Mouse (Mus musculus): ENCODE results near the gene Tcp11l1. TPM values are rescaled to one million over a fixed set of nuclear protein-coding genes. Genes with fewer than 3 reads are reported as not detected.

The Tcp11l1 gene
- polyA plus RNA-seq, 1 experiment from 2014 or later: 31.4 TPM

DNA sequence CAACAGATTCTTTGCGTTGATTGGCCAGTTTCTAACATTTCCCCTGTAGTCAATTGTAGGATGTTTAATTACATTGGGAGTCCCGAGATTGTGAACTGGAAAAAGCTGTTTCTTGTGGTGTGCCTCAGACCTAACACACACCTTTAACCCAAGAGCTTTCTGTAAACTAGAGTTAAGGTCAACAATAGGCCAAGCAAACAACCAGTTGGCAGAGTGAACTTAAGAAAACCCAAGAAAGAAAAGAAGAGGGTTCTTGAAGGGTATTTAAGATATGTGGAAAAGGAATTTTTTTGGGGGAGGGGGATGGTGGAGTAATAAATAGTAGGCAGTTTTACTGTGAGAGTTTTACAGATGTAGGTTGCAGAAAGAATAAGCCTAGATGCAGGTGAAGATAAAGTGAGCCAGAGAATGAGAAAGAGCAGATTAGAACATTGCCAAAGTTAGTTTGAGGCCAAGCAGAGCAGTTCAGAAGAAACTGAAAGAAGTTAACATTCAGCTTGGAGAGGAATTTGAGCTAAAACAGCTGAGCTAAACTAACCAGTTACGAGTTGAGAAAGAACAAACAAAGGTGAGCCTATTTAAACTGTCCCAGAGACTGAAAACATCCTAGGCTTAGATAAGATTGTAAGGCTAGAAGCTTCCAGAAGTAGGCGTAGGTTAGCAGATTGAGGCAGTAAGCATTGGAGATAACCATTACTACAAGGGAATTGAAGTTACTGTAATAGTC is 95.8 kb downstream of the Tcp11l1 start:
- ATAC-seq (ENCODE audit: low FRiP score, low TSS enrichment): no peak
- Histone ChIP-seq H3K9me3 (ENCODE audit: low read length) (no peaks in the 10 kb centered on the region), H3K36me3 (ENCODE audit: insufficient read depth, low read length) (peaks cover 20% of the 10 kb centered on the region; the same call in 1 of the 2 replicates), H3K4me3 (ENCODE audit: low read length) (no peak overlapping the region), H3K9ac (replicated peaks; ENCODE audit: low read length) (no peak overlapping the region), H3K4me1 (ENCODE audit: insufficient read depth, low read length) (no peaks in the 10 kb centered on the region), H3K4me2 (replicated peaks; ENCODE audit: low read depth, low read length) (no peak overlapping the region), H3K27me3 (ENCODE audit: insufficient read depth, low read length) (no peaks in the 10 kb centered on the region), H3K27ac (ENCODE audit: low read length) (no peak overlapping the region)
- 84% methylated on average over 4 of the region's 4 CpGs for WGBS

DNA sequence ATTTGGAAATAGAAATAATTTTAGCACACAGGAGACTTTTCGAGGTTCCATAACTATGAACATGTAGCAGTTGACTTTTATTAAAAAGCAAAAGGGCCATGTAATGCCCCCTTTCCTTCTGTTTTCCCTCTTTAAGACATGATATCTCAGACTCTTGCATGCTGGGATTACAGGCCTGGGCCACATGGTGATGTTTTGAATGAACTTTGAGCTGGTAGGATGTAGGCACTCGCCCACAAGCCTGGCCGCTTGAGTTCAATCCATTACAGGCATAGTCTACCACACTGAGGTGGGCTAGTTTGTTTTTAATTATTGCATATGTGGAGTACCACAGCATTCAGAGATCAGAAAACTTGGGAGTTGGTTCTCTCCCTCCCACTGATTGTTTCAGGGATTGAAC is 97.2 kb downstream of the Tcp11l1 start:
- Histone ChIP-seq H3K4me2 (replicated peaks; ENCODE audit: low read depth, low read length) (no peak overlapping the region), H3K9ac (replicated peaks; ENCODE audit: low read length) (no peak overlapping the region), H3K27ac (ENCODE audit: low read length) (no peak overlapping the region), H3K27me3 (ENCODE audit: insufficient read depth, low read length) (no peaks in the 10 kb centered on the region), H3K4me1 (ENCODE audit: insufficient read depth, low read length) (no peaks in the 10 kb centered on the region), H3K4me3 (ENCODE audit: low read length) (no peak overlapping the region), H3K9me3 (ENCODE audit: low read length) (no peaks in the 10 kb centered on the region), H3K36me3 (ENCODE audit: insufficient read depth, low read length) (peaks cover 21% of the 10 kb centered on the region; the same call in 1 of the 2 replicates)
- WGBS: 92% methylated on average over 3 of the region's 3 CpGs
- no peak for ATAC-seq (ENCODE audit: low FRiP score, low TSS enrichment)

Other genes starting within 250 kb of the Tcp11l1 start
- 11.4 and 12.1 TPM in 2 replicates for gene Hipk3, start 217.7 kb downstream of the Tcp11l1 start, polyA plus RNA-seq (2015; fragmentation: Nextera tagmentation; extraction: Ambion mirVana)
- 62.9 and 74.6 TPM in 2 replicates for gene Cstf3, start 121.6 kb downstream of the Tcp11l1 start, polyA plus RNA-seq (2015; fragmentation: Nextera tagmentation; extraction: Ambion mirVana)
- 0.19 TPM in 1 of 2 replicates, not detected in the other for gene Pin1rt1, start 4.2 kb upstream of the Tcp11l1 start, polyA plus RNA-seq (2015; fragmentation: Nextera tagmentation; extraction: Ambion mirVana)
- 24.2 and 26.1 TPM in 2 replicates for gene Depdc7, start 30.7 kb upstream of the Tcp11l1 start, polyA plus RNA-seq (2015; fragmentation: Nextera tagmentation; extraction: Ambion mirVana)
- gene Qser1, start 104.6 kb upstream of the Tcp11l1 start, polyA plus RNA-seq (2015; fragmentation: Nextera tagmentation; extraction: Ambion mirVana): 9.0 and 10.6 TPM in 2 replicates
- gene Prrg4, start 137.7 kb upstream of the Tcp11l1 start, polyA plus RNA-seq (2015; fragmentation: Nextera tagmentation; extraction: Ambion mirVana): 2.5 and 2.7 TPM in 2 replicates
- gene Ccdc73, start 155.6 kb upstream of the Tcp11l1 start, polyA plus RNA-seq (2015; fragmentation: Nextera tagmentation; extraction: Ambion mirVana): 4.5 and 4.7 TPM in 2 replicates

Measured in kidney, embryonic 16.5 days (tissue).